22 mouse cellular contexts compared by ENCODE assay signal in genomic region chr13:59474973-59475372, GRCm38 (mm10).
DNase-seq lines count a peak whose midpoint lies in the region; ATAC-seq and TF ChIP-seq lines count a peak whose summit lies in the region.
"Had no signal": no experiment of that assay in that cellular context is flagged by ENCODE, and none has a peak within 500 bp of the region (broad histone marks: within the 10 kb centered on the region; RNA-seq: fewer than 3 reads in every experiment).

No protein-coding gene starts in this region.

- no peak for TF ChIP-seq POLR2A in limb, embryonic 14.5 days (IDR thresholded peaks at IDR 0.05; ENCODE audit: borderline replicate concordance, extremely low read depth, insufficient read depth, insufficient read length)

- DNase-seq in limb, embryonic 14.5 days (ENCODE audit: low spot score), result peak; percentile 52
- no peak for DNase-seq in limb, embryonic 10.5 days (ENCODE audit: low spot score)
- DNase-seq in midbrain, postnatal 0 days (ENCODE audit: low spot score), result peak; percentile 30
- peak; percentile 90 for DNase-seq in A20 (ENCODE audit: low read depth, low spot score)
- DNase-seq in left cerebral cortex, postnatal 4 days, result no peak
- DNase-seq: adrenal gland, postnatal 14 days; cerebellum, adult 18-20 months; cerebellum, adult 9-11 months; cerebellum, postnatal 36 days; gastrocnemius, adult 2 months; gastrocnemius, postnatal 25 days had no signal

- peaks cover 34% of the 10 kb centered on the region for H3K36me3 ChIP-seq in forebrain, embryonic 13.5 days (ENCODE audit: poor library complexity, severe bottlenecking)
- H3K36me3 ChIP-seq in forebrain, embryonic 12.5 days (replicated peaks), result peaks cover 20% of the 10 kb centered on the region; the same call in 1 of the 2 replicates
- 0 out of 2 replicates have a peak, but pooled peaks cover 7% of the 10 kb centered on the region for H3K36me3 ChIP-seq in limb, embryonic 14.5 days (ENCODE audit: control insufficient read depth, insufficient read depth, low read length)
- H3K36me3 ChIP-seq in limb, embryonic 10.5 days, result peaks cover 17% of the 10 kb centered on the region
- peaks cover 31% of the 10 kb centered on the region for H3K36me3 ChIP-seq in midbrain, postnatal 0 days (ENCODE audit: insufficient read depth, low read length)
- 0 out of 2 replicates have a peak, but pooled peaks cover 5% of the 10 kb centered on the region for H3K36me3 ChIP-seq in midbrain, embryonic 16.5 days (ENCODE audit: control insufficient read depth, insufficient read depth, low read length)

- H3K9me3 ChIP-seq in forebrain, embryonic 13.5 days (replicated peaks), result no peaks in the 10 kb centered on the region
- no peaks in the 10 kb centered on the region for H3K9me3 ChIP-seq in forebrain, embryonic 12.5 days
- no peaks in the 10 kb centered on the region for H3K9me3 ChIP-seq in limb, embryonic 14.5 days (ENCODE audit: control insufficient read depth, low read length)
- H3K9me3 ChIP-seq in limb, embryonic 10.5 days (replicated peaks), result no peaks in the 10 kb centered on the region
- H3K9me3 ChIP-seq in midbrain, postnatal 0 days (ENCODE audit: low read length), result no peaks in the 10 kb centered on the region
- no peaks in the 10 kb centered on the region for H3K9me3 ChIP-seq in midbrain, embryonic 16.5 days (replicated peaks; ENCODE audit: control insufficient read depth, low read length, poor library complexity, severe bottlenecking)
- H3K9me3 ChIP-seq: embryonic facial prominence, embryonic 15.5 days; forebrain, embryonic 10.5 days; heart, embryonic 12.5 days; hindbrain, embryonic 12.5 days had no signal

- no peak overlapping the region for H3K4me3 ChIP-seq in forebrain, embryonic 13.5 days
- no peak overlapping the region for H3K4me3 ChIP-seq in forebrain, embryonic 12.5 days (replicated peaks)
- no peak overlapping the region for H3K4me3 ChIP-seq in limb, embryonic 14.5 days (replicated peaks; ENCODE audit: low read length)
- no peak overlapping the region for H3K4me3 ChIP-seq in limb, embryonic 10.5 days
- H3K4me3 ChIP-seq in midbrain, postnatal 0 days (ENCODE audit: low read depth, low read length), result no peak overlapping the region
- no peak overlapping the region for H3K4me3 ChIP-seq in midbrain, embryonic 16.5 days (ENCODE audit: low read depth, low read length)
- H3K4me3 ChIP-seq: embryonic facial prominence, embryonic 15.5 days; erythroblast, embryonic 14.5 days; forebrain, embryonic 10.5 days; gastrocnemius, adult 2 months; heart, embryonic 12.5 days; hindbrain, embryonic 12.5 days had no signal

- intact Hi-C loops in left cerebral cortex, postnatal 4 days (cut with DNase I), result no loop called here

- H3K4me2 ChIP-seq in forebrain, embryonic 13.5 days, result no peak overlapping the region
- H3K4me2 ChIP-seq in forebrain, embryonic 12.5 days, result no peak overlapping the region
- no peak overlapping the region for H3K4me2 ChIP-seq in limb, embryonic 14.5 days (replicated peaks; ENCODE audit: low read depth, low read length, severe bottlenecking)
- no peak overlapping the region for H3K4me2 ChIP-seq in midbrain, postnatal 0 days (ENCODE audit: low read depth, low read length, poor library complexity, severe bottlenecking)
- no peak overlapping the region for H3K4me2 ChIP-seq in midbrain, embryonic 16.5 days (ENCODE audit: low read length)
- H3K4me2 ChIP-seq: embryonic facial prominence, embryonic 15.5 days; heart, embryonic 12.5 days; hindbrain, embryonic 12.5 days had no signal

- WGBS in forebrain, embryonic 13.5 days, result 53% methylated on average over 8 of the region's 8 CpGs
- WGBS in forebrain, embryonic 12.5 days, result 69% methylated on average over 8 of the region's 8 CpGs
- WGBS in limb, embryonic 14.5 days, result 63% methylated on average over 8 of the region's 8 CpGs
- 95% methylated on average over 8 of the region's 8 CpGs for WGBS in limb, embryonic 10.5 days
- 49% methylated on average over 8 of the region's 8 CpGs for WGBS in midbrain, postnatal 0 days
- 60% methylated on average over 8 of the region's 8 CpGs for WGBS in midbrain, embryonic 16.5 days

- 0 out of 2 replicates have a peak, but pooled peaks cover 5% of the 10 kb centered on the region for H3K4me1 ChIP-seq in forebrain, embryonic 13.5 days
- H3K4me1 ChIP-seq in forebrain, embryonic 12.5 days, result no peaks in the 10 kb centered on the region
- no peaks in the 10 kb centered on the region for H3K4me1 ChIP-seq in limb, embryonic 14.5 days (ENCODE audit: control insufficient read depth, insufficient read depth, low read length)
- H3K4me1 ChIP-seq in limb, embryonic 10.5 days, result peaks cover 9% of the 10 kb centered on the region; the same call in 1 of the 2 replicates
- H3K4me1 ChIP-seq in midbrain, postnatal 0 days (ENCODE audit: insufficient read depth, low read length), result no peaks in the 10 kb centered on the region
- no peaks in the 10 kb centered on the region for H3K4me1 ChIP-seq in midbrain, embryonic 16.5 days (ENCODE audit: control insufficient read depth, insufficient read depth, low read length)
- H3K4me1 ChIP-seq: embryonic facial prominence, embryonic 15.5 days; forebrain, embryonic 10.5 days; heart, embryonic 12.5 days; hindbrain, embryonic 12.5 days had no signal

- no peak overlapping the region for H3K9ac ChIP-seq in forebrain, embryonic 13.5 days
- H3K9ac ChIP-seq in forebrain, embryonic 12.5 days, result no peak overlapping the region
- H3K9ac ChIP-seq in limb, embryonic 14.5 days (ENCODE audit: low read depth, low read length, severe bottlenecking), result no peak overlapping the region
- H3K9ac ChIP-seq in midbrain, postnatal 0 days (replicated peaks; ENCODE audit: low read length, poor library complexity, severe bottlenecking), result no peak overlapping the region
- no peak overlapping the region for H3K9ac ChIP-seq in midbrain, embryonic 16.5 days (ENCODE audit: low read depth, low read length)
- H3K9ac ChIP-seq: embryonic facial prominence, embryonic 15.5 days; heart, embryonic 12.5 days; hindbrain, embryonic 12.5 days had no signal

- H3K27me3 ChIP-seq in forebrain, embryonic 13.5 days, result no peaks in the 10 kb centered on the region
- no peaks in the 10 kb centered on the region for H3K27me3 ChIP-seq in forebrain, embryonic 12.5 days
- no peaks in the 10 kb centered on the region for H3K27me3 ChIP-seq in limb, embryonic 14.5 days (ENCODE audit: control insufficient read depth, insufficient read depth, low read length)
- H3K27me3 ChIP-seq in limb, embryonic 10.5 days (ENCODE audit: low read depth, poor library complexity, severe bottlenecking), result no peaks in the 10 kb centered on the region
- H3K27me3 ChIP-seq in midbrain, postnatal 0 days (ENCODE audit: insufficient read depth, low read length), result no peaks in the 10 kb centered on the region
- H3K27me3 ChIP-seq in midbrain, embryonic 16.5 days (ENCODE audit: control insufficient read depth, insufficient read depth, low read depth, low read length), result no peaks in the 10 kb centered on the region
- H3K27me3 ChIP-seq: CH12.LX; embryonic facial prominence, embryonic 15.5 days; heart, embryonic 12.5 days; hindbrain, embryonic 12.5 days; Patski had no signal

- TF ChIP-seq CTCF in midbrain, postnatal 0 days (IDR thresholded peaks at IDR 0.05), result no peak

- H3K27ac ChIP-seq in forebrain, embryonic 13.5 days, result no peak overlapping the region
- no peak overlapping the region for H3K27ac ChIP-seq in forebrain, embryonic 12.5 days
- no peak overlapping the region for H3K27ac ChIP-seq in limb, embryonic 14.5 days (replicated peaks; ENCODE audit: low read depth, low read length)
- H3K27ac ChIP-seq in limb, embryonic 10.5 days, result no peak overlapping the region
- no peak overlapping the region for H3K27ac ChIP-seq in midbrain, postnatal 0 days (ENCODE audit: low read depth, low read length)
- H3K27ac ChIP-seq in midbrain, embryonic 16.5 days (ENCODE audit: low read length), result no peak overlapping the region
- H3K27ac ChIP-seq: embryonic facial prominence, embryonic 15.5 days; forebrain, embryonic 10.5 days; gastrocnemius, adult 2 months; hindbrain, embryonic 12.5 days had no signal

- ATAC-seq in forebrain, embryonic 13.5 days, result peak; percentile 61; the same call in 1 of the 2 replicates
- ATAC-seq in forebrain, embryonic 12.5 days (ENCODE audit: low FRiP score), result no peak
- ATAC-seq in limb, embryonic 14.5 days (ENCODE audit: low FRiP score, low read depth), result no peak
- no peak for ATAC-seq in midbrain, postnatal 0 days (ENCODE audit: low FRiP score)
- ATAC-seq in midbrain, embryonic 16.5 days, result no peak
- ATAC-seq: activated CD4-positive, CD25-positive, alpha-beta regulatory T cell, adult 4 months; Patski had no signal

Comparison
In these comparisons a context has a peak if more than half of its experiments do, and no peak if none do; other contexts are left out.
1. DNase-seq: peak in limb, embryonic 14.5 days (single experiment), midbrain, postnatal 0 days (single experiment) and A20 (single experiment); none in limb, embryonic 10.5 days (single experiment) and left cerebral cortex, postnatal 4 days (single experiment).